Mouse (Mus musculus) brain, embryonic 14.5 days (tissue): ENCODE measurements at regions not wholly inside any gene's neighbourhood (a gene's known extent, or its start where the extent isn't known, plus 50 kb on each side); places are given as distances from the start of the nearest gene placed in this dataset.

Experiments used
- CTCF ChIP-seq: fragments of 200-500 bp; IDR thresholded peaks from 2 replicates; pipeline ENCODE4 v1.5.1; 2012; ENCODE audit warnings: inconsistent platforms, mild to moderate bottlenecking, moderate library complexity, borderline replicate concordance; ENCODE audit not compliant: insufficient read depth, insufficient read length; ENCODE audit errors: extremely low read depth
- POLR2A ChIP-seq: fragments of 200-500 bp; IDR thresholded peaks from 2 replicates; pipeline ENCODE4 v1.6.1; 2012; ENCODE audit warnings: mild to moderate bottlenecking, inconsistent platforms, borderline replicate concordance; ENCODE audit not compliant: poor library complexity, insufficient read depth, insufficient read length, severe bottlenecking; ENCODE audit errors: extremely low read depth

DNA sequence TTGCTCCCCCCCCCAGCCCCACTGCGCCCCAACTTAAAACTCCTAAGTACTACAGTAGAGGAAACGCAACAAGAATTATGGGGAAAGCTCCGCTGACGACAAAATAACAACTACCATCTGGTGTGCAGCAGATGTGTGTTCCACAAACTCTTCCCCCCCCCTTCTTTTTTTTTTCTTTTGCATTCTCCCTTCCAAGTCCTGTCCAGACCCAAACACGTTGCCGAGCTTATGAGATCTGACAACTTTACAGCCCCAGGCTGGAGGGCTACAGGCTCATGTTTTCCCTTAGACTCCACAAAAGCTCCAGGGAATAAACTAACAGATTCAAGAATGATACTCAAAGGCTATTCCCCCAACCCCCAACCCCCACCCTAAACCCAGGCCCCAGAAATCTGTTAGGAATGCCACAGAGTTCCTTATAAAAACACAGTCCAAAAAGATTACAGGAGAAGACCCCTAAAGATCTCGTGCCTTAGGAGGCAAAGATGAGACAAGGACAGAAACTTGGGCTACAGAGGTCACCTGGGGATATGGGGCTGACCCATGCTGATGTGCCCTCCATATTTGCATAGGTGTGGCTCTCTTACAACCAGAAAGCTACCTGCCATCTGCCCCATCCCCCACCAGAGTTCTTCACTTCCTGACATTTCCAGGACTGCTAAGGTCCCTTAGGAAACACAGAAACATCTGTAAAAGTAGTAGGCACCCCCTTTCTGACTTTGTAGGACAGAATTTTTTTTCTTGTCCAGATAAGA, 509.5 kb upstream of the Cited2 start:
- no peak for TF ChIP-seq POLR2A
- TF ChIP-seq CTCF: no peak
